21 mouse cellular contexts compared by ENCODE assay signal in genomic region chr2:59452102-59452501, GRCm38 (mm10). TPM values are rescaled to one million over a fixed set of nuclear protein-coding genes. Genes with fewer than 3 reads are reported as not detected.
A peak's percentile ranks its signal among the peaks of the same experiment; 100 is the strongest.
DNase-seq lines count a peak whose midpoint lies in the region; ATAC-seq and TF ChIP-seq lines count a peak whose summit lies in the region.
"Had no signal": no experiment of that assay in that cellular context is flagged by ENCODE, and none has a peak within 500 bp of the region (broad histone marks: within the 10 kb centered on the region; RNA-seq: fewer than 3 reads in every experiment).

No protein-coding gene starts in this region.

- no peak for TF ChIP-seq CTCF in kidney, postnatal 0 days (IDR thresholded peaks at IDR 0.05; ENCODE audit: low read depth)

- no peak overlapping the region for H3K9ac ChIP-seq in intestine, embryonic 15.5 days
- H3K9ac ChIP-seq in intestine, embryonic 16.5 days (ENCODE audit: low read depth, low read length), result no peak overlapping the region
- H3K9ac ChIP-seq in kidney, postnatal 0 days (ENCODE audit: low read depth, low read length), result no peak overlapping the region
- H3K9ac ChIP-seq: embryonic facial prominence, embryonic 12.5 days; forebrain, embryonic 13.5 days; forebrain, embryonic 15.5 days had no signal

- no peaks in the 10 kb centered on the region for H3K36me3 ChIP-seq in intestine, embryonic 15.5 days
- H3K36me3 ChIP-seq in intestine, embryonic 16.5 days (ENCODE audit: control insufficient read depth, insufficient read depth, low read length), result no peaks in the 10 kb centered on the region
- H3K36me3 ChIP-seq in kidney, postnatal 0 days (ENCODE audit: insufficient read depth, low read length), result no peaks in the 10 kb centered on the region
- H3K36me3 ChIP-seq: embryonic facial prominence, embryonic 10.5 days; embryonic facial prominence, embryonic 12.5 days; forebrain, embryonic 15.5 days had no signal

- H3K4me1 ChIP-seq in intestine, embryonic 15.5 days (replicated peaks), result no peaks in the 10 kb centered on the region
- H3K4me1 ChIP-seq in intestine, embryonic 16.5 days (ENCODE audit: control insufficient read depth, insufficient read depth, low read length), result no peaks in the 10 kb centered on the region
- no peaks in the 10 kb centered on the region for H3K4me1 ChIP-seq in kidney, postnatal 0 days (replicated peaks; ENCODE audit: insufficient read depth, low read length)
- H3K4me1 ChIP-seq: embryonic facial prominence, embryonic 10.5 days; embryonic facial prominence, embryonic 12.5 days; forebrain, embryonic 13.5 days; forebrain, embryonic 15.5 days had no signal

- ATAC-seq in intestine, embryonic 15.5 days, result peak; percentile 55; the same call in 1 of the 2 replicates
- no peak for ATAC-seq in intestine, embryonic 16.5 days
- ATAC-seq in kidney, postnatal 0 days (replicated peaks; ENCODE audit: low FRiP score, low read depth), result no peak
- ATAC-seq: activated CD4-positive, CD25-positive, alpha-beta regulatory T cell, adult 4 months; forebrain, embryonic 13.5 days; forebrain, embryonic 15.5 days; Patski had no signal

- no peak overlapping the region for H3K4me2 ChIP-seq in intestine, embryonic 15.5 days (replicated peaks)
- H3K4me2 ChIP-seq in intestine, embryonic 16.5 days (ENCODE audit: low read depth, low read length), result no peak overlapping the region
- H3K4me2 ChIP-seq in kidney, postnatal 0 days (ENCODE audit: low read length), result no peak overlapping the region
- H3K4me2 ChIP-seq: embryonic facial prominence, embryonic 12.5 days; forebrain, embryonic 13.5 days; forebrain, embryonic 15.5 days had no signal

- H3K9me3 ChIP-seq in intestine, embryonic 15.5 days, result no peaks in the 10 kb centered on the region
- H3K9me3 ChIP-seq in intestine, embryonic 16.5 days (ENCODE audit: control insufficient read depth, low read length), result no peaks in the 10 kb centered on the region
- H3K9me3 ChIP-seq in kidney, postnatal 0 days (replicated peaks; ENCODE audit: low read length), result no peaks in the 10 kb centered on the region
- H3K9me3 ChIP-seq: embryonic facial prominence, embryonic 10.5 days; embryonic facial prominence, embryonic 12.5 days; forebrain, embryonic 13.5 days; forebrain, embryonic 15.5 days had no signal

- WGBS in intestine, embryonic 15.5 days, result 72% methylated on average over 3 of the region's 3 CpGs
- 81% methylated on average over 3 of the region's 3 CpGs for WGBS in intestine, embryonic 16.5 days
- WGBS in kidney, postnatal 0 days, result 76% methylated on average over 3 of the region's 3 CpGs

- H3K27me3 ChIP-seq in intestine, embryonic 15.5 days (replicated peaks), result no peaks in the 10 kb centered on the region
- H3K27me3 ChIP-seq in intestine, embryonic 16.5 days (replicated peaks; ENCODE audit: control insufficient read depth, insufficient read depth, low read length), result no peaks in the 10 kb centered on the region
- no peaks in the 10 kb centered on the region for H3K27me3 ChIP-seq in kidney, postnatal 0 days (ENCODE audit: insufficient read depth, low read length)
- H3K27me3 ChIP-seq: embryonic facial prominence, embryonic 12.5 days; forebrain, embryonic 13.5 days; forebrain, embryonic 15.5 days; Patski had no signal

- no peak overlapping the region for H3K27ac ChIP-seq in intestine, embryonic 15.5 days
- H3K27ac ChIP-seq in intestine, embryonic 16.5 days (ENCODE audit: low read length), result no peak overlapping the region
- H3K27ac ChIP-seq in kidney, postnatal 0 days, result 0 out of 2 replicates have a peak overlapping the region, but pooled peaks have one; percentile 13
- H3K27ac ChIP-seq: embryonic facial prominence, embryonic 10.5 days; embryonic facial prominence, embryonic 12.5 days; forebrain, embryonic 13.5 days; forebrain, embryonic 15.5 days had no signal

- no peak overlapping the region for H3K4me3 ChIP-seq in intestine, embryonic 15.5 days (replicated peaks)
- no peak overlapping the region for H3K4me3 ChIP-seq in intestine, embryonic 16.5 days (ENCODE audit: low read length)
- H3K4me3 ChIP-seq in kidney, postnatal 0 days (replicated peaks; ENCODE audit: low read depth, low read length), result no peak overlapping the region
- H3K4me3 ChIP-seq: embryonic facial prominence, embryonic 10.5 days; embryonic facial prominence, embryonic 12.5 days; forebrain, embryonic 13.5 days; forebrain, embryonic 15.5 days had no signal

- no peak for DNase-seq in kidney, postnatal 0 days (ENCODE audit: low spot score)
- no peak for DNase-seq in kidney, postnatal 36 days
- peak; percentile 35 for DNase-seq in Muller cell, postnatal 12 days (ENCODE audit: inconsistent ontology term)
- no peak for DNase-seq in lung, postnatal 36 days
- DNase-seq: adrenal gland, adult 8-10 months; adrenal gland, postnatal 14 days; adrenal gland, postnatal 36 days; cerebellum, adult 11-12 months; cerebellum, adult 2 months; cerebellum, adult 9-10 months; cerebellum, postnatal 10 days; cerebellum, postnatal 25 days had no signal

RNA-seq across cellular contexts. Expression of gene Dapl1, which starts 32.4 kb away (rescaled TPM):
- polyA plus RNA-seq in intestine, embryonic 15.5 days (2015; fragmentation: Nextera tagmentation; extraction: Ambion mirVana), result 0.28 TPM in 1 of 2 replicates, not detected in the other
- not detected in 2 replicates for polyA plus RNA-seq in intestine, embryonic 16.5 days (2015; fragmentation: Nextera tagmentation; extraction: Ambion mirVana)
- 9.7 and 13.0 TPM in 2 replicates for polyA plus RNA-seq in kidney, postnatal 0 days (2015; fragmentation: Nextera tagmentation; extraction: Ambion mirVana)
- polyA plus RNA-seq: C2C12; forebrain, embryonic 13.5 days; forebrain, embryonic 15.5 days; Patski had no signal
